Mouse (Mus musculus): Measurements from ENCODE around the gene Tomm20l.

GRCm38 (mm10) chr12:71136974-71137491 lies 25.8 kb downstream of the Tomm20l start:
- TF ChIP-seq CTCF (conservative IDR thresholded peaks at IDR 0.05; ENCODE audit: low read length) (no peak), POU5F1 (IDR thresholded peaks at IDR 0.05; ENCODE audit: borderline replicate concordance, low read length) (no peak; the same call in 1 of the 2 replicates), NANOG (IDR thresholded peaks at IDR 0.05; ENCODE audit: borderline replicate concordance, low read length) (no peak)
